Mouse (Mus musculus): ENCODE measurements at regions not wholly inside any gene's neighbourhood (a gene's known extent, or its start where the extent isn't known, plus 50 kb on each side); places are given as distances from the start of the nearest gene placed in this dataset.

DNA sequence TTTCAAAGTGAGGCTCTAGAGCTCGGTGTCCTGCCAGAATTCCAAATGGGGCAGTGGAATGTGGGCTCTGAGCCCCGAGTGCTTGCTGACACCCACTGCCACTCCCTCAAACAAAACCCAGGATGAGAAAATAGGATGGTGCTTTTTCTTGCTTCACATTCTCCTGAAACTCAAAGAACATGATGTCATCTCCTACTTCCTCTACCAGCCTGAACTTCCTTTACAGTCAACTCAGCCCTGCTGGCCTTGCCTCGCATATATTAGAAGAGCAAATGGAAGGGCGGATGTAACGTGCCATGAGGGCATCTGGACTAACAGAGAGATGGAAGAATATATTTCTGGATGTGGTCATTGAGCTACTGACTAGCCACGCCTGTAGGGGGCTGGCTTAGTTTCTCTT lies 309.6 kb downstream of the Rbm26 start:
- Histone ChIP-seq H3K4me3 (ENCODE audit: low read length) (no peak overlapping the region), H3K4me1 (ENCODE audit: control insufficient read depth, insufficient read depth, low read depth, low read length) (no peaks in the 10 kb centered on the region), H3K27ac (ENCODE audit: low read depth, low read length) (no peak overlapping the region), H3K27me3 (replicated peaks; ENCODE audit: control insufficient read depth, insufficient read depth, low read length) (no peaks in the 10 kb centered on the region), H3K36me3 (ENCODE audit: control insufficient read depth, insufficient read depth, low read length) (no peaks in the 10 kb centered on the region), H3K9me3 (ENCODE audit: control insufficient read depth, low read length) (no peaks in the 10 kb centered on the region), H3K9ac (ENCODE audit: low read depth, low read length) (no peak overlapping the region), H3K4me2 (ENCODE audit: low read length) (no peak overlapping the region)
- no peak for ATAC-seq
- 81% methylated on average over 6 of the region's 6 CpGs for WGBS

DNA sequence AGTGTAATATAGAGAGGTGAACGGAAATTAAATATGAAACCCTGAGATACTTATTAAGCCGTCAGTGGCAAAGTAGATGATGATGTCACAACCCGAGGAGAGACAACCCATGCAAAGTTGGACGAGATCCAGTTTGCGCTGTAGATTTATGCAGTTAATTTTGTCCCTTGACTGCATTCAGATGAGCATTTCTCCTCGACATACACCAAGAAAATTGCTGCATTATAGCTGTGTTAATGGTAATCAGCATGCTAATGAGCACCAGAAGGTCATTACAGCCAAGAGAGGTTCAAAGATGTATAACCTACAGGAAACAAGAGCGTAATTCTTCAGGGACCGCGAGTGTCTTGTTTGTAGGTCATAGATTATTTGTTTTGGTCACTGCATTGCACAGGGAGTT lies 313.2 kb downstream of the Rbm26 start:
- no peak overlapping the region for H3K27ac ChIP-seq (ENCODE audit: low read depth, low read length)
- H3K4me1 ChIP-seq (ENCODE audit: control insufficient read depth, insufficient read depth, low read depth, low read length), result no peaks in the 10 kb centered on the region
- ATAC-seq, result no peak
- no peaks in the 10 kb centered on the region for H3K9me3 ChIP-seq (ENCODE audit: control insufficient read depth, low read length)
- H3K4me3 ChIP-seq (ENCODE audit: low read length), result no peak overlapping the region
- WGBS, result 49% methylated on average over 9 of the region's 9 CpGs
- no peak overlapping the region for H3K9ac ChIP-seq (ENCODE audit: low read depth, low read length)
- H3K27me3 ChIP-seq (replicated peaks; ENCODE audit: control insufficient read depth, insufficient read depth, low read length), result no peaks in the 10 kb centered on the region
- H3K4me2 ChIP-seq (ENCODE audit: low read length), result no peak overlapping the region
- no peaks in the 10 kb centered on the region for H3K36me3 ChIP-seq (ENCODE audit: control insufficient read depth, insufficient read depth, low read length)

DNA sequence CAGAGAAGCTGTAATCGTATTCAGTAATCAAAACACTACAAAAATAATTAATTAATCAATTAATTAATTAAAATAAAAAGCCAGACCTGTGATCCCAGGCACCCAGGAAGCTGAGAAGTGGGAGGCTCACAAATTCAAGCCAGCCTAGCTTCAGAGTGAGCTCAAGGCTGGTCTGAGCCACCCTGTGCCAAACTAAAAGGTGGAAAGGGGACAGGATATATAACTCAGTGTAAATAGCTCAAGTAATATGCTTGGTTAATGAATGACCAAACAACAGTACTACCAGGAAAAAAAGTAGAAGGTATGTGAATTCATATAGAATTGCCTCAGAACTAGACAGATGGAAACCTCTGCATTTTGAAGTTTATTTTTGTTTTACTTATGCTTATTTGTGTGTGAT lies 321.2 kb downstream of the Rbm26 start:
- H3K36me3 ChIP-seq (ENCODE audit: control insufficient read depth, insufficient read depth, low read length), result no peaks in the 10 kb centered on the region
- no peak overlapping the region for H3K9ac ChIP-seq (ENCODE audit: low read depth, low read length)
- H3K9me3 ChIP-seq (ENCODE audit: control insufficient read depth, low read length), result no peaks in the 10 kb centered on the region
- H3K27me3 ChIP-seq (replicated peaks; ENCODE audit: control insufficient read depth, insufficient read depth, low read length), result no peaks in the 10 kb centered on the region
- H3K4me1 ChIP-seq (ENCODE audit: control insufficient read depth, insufficient read depth, low read depth, low read length), result no peaks in the 10 kb centered on the region
- no peak for ATAC-seq
- 76% methylated on average over 1 of the region's 1 CpGs for WGBS
- no peak overlapping the region for H3K27ac ChIP-seq (ENCODE audit: low read depth, low read length)
- no peak overlapping the region for H3K4me3 ChIP-seq (ENCODE audit: low read length)
- H3K4me2 ChIP-seq (ENCODE audit: low read length), result no peak overlapping the region

GRCm38 (mm10) chr14:104849274-104849673 lies 326.8 kb upstream of the Rnf219 start:
- Histone ChIP-seq H3K4me2 (ENCODE audit: low read length) (no peak overlapping the region), H3K27me3 (replicated peaks; ENCODE audit: control insufficient read depth, insufficient read depth, low read length) (no peaks in the 10 kb centered on the region), H3K9me3 (ENCODE audit: control insufficient read depth, low read length) (no peaks in the 10 kb centered on the region), H3K36me3 (ENCODE audit: control insufficient read depth, insufficient read depth, low read length) (no peaks in the 10 kb centered on the region), H3K9ac (ENCODE audit: low read depth, low read length) (no peak overlapping the region), H3K4me3 (ENCODE audit: low read length) (no peak overlapping the region), H3K4me1 (ENCODE audit: control insufficient read depth, insufficient read depth, low read depth, low read length) (no peaks in the 10 kb centered on the region), H3K27ac (ENCODE audit: low read depth, low read length) (no peak overlapping the region)
- 89% methylated on average over 4 of the region's 4 CpGs for WGBS
- no peak for ATAC-seq

DNA sequence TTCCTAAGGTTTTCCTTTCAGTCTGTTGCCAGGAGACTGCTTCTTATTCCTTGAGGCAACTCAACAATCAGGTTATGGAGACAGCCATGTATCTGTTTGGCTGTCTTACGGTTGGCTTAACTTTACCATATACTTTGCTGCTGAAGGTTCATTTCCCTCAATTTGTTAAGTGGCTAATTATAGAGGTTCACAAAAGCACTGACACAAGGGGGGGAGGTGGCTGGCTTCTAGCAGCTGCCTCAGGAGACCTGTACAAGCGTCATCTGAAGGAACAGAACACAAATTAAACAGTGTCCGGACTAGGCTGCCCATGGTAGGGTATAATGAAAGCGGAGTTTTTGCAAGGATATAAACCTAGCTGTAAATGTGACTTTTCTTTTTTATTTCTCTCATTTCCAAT lies 305.0 kb upstream of the Rnf219 start:
- ATAC-seq, result no peak
- H3K9me3 ChIP-seq (ENCODE audit: control insufficient read depth, low read length), result no peaks in the 10 kb centered on the region
- H3K27ac ChIP-seq (ENCODE audit: low read depth, low read length), result no peak overlapping the region
- no peaks in the 10 kb centered on the region for H3K36me3 ChIP-seq (ENCODE audit: control insufficient read depth, insufficient read depth, low read length)
- no peak overlapping the region for H3K4me3 ChIP-seq (ENCODE audit: low read length)
- H3K4me1 ChIP-seq (ENCODE audit: control insufficient read depth, insufficient read depth, low read depth, low read length), result no peaks in the 10 kb centered on the region
- no peaks in the 10 kb centered on the region for H3K27me3 ChIP-seq (replicated peaks; ENCODE audit: control insufficient read depth, insufficient read depth, low read length)
- no peak overlapping the region for H3K4me2 ChIP-seq (ENCODE audit: low read length)
- 42% methylated on average over 4 of the region's 4 CpGs for WGBS
- no peak overlapping the region for H3K9ac ChIP-seq (ENCODE audit: low read depth, low read length)

GRCm38 (mm10) chr14:104824926-104825325 lies 302.5 kb upstream of the Rnf219 start:
- no peak overlapping the region for H3K9ac ChIP-seq (ENCODE audit: low read depth, low read length)
- H3K4me1 ChIP-seq (ENCODE audit: control insufficient read depth, insufficient read depth, low read depth, low read length), result no peaks in the 10 kb centered on the region
- H3K36me3 ChIP-seq (ENCODE audit: control insufficient read depth, insufficient read depth, low read length), result no peaks in the 10 kb centered on the region
- ATAC-seq, result no peak
- no peaks in the 10 kb centered on the region for H3K9me3 ChIP-seq (ENCODE audit: control insufficient read depth, low read length)
- H3K4me2 ChIP-seq (ENCODE audit: low read length), result no peak overlapping the region
- H3K27me3 ChIP-seq (replicated peaks; ENCODE audit: control insufficient read depth, insufficient read depth, low read length), result no peaks in the 10 kb centered on the region
- 58% methylated on average over 1 of the region's 1 CpGs for WGBS
- no peak overlapping the region for H3K4me3 ChIP-seq (ENCODE audit: low read length)
- H3K27ac ChIP-seq (ENCODE audit: low read depth, low read length), result no peak overlapping the region

DNA sequence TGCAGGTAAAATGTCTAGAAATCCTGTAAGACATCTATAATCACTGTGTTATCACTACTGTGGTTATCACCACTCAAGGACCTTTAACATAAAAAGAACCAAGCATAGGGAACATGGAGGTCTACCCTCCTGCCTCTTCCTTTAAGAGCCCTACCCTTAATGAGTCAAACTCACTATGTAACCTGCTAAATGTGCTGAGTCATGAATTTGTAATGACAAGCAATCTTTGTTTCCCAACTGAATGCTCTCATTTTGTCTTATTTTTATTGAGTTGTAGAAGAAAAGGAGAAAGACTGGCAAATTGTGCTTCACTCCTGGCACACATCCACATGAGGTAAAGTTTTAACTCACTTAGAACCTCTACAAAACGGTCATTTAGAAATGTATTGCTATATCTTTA lies 301.8 kb upstream of the Rnf219 start:
- 81% methylated on average over 1 of the region's 1 CpGs for WGBS
- H3K4me2 ChIP-seq (ENCODE audit: low read length), result no peak overlapping the region
- H3K4me1 ChIP-seq (ENCODE audit: control insufficient read depth, insufficient read depth, low read depth, low read length), result no peaks in the 10 kb centered on the region
- no peaks in the 10 kb centered on the region for H3K36me3 ChIP-seq (ENCODE audit: control insufficient read depth, insufficient read depth, low read length)
- H3K9ac ChIP-seq (ENCODE audit: low read depth, low read length), result no peak overlapping the region
- H3K4me3 ChIP-seq (ENCODE audit: low read length), result no peak overlapping the region
- ATAC-seq, result no peak
- H3K27ac ChIP-seq (ENCODE audit: low read depth, low read length), result no peak overlapping the region
- no peaks in the 10 kb centered on the region for H3K27me3 ChIP-seq (replicated peaks; ENCODE audit: control insufficient read depth, insufficient read depth, low read length)
- H3K9me3 ChIP-seq (ENCODE audit: control insufficient read depth, low read length), result no peaks in the 10 kb centered on the region

DNA sequence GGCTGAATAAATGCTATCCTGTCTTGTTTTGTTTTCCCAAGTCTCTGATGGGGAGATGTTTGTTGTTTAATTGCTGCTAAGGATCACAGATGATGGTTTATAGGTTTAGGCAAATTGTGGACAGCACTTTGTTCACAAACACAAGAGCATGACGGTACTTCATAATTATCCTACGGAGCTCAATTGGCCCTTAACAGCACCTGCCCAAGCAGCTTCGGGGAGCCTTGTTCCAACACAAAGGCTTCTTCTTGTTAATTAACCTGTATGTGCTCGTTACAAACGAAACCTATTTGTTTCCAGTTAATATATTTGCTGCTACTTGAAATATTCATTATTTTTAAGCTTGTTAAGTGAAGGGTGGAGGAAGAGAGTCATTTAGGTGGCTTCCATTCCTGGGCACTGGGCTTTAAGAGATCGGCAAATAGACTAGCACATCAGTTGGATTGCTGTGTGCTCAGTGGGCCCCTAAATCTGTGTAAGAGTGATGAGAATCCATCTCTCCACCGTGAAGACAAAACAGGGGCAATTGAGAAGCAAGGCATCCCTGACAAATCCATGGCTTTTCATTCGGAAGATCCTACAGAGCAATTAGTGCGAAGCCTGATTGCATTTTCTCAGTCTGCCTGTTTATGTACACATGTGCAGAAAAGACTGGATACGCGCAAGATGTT lies 299.6 kb upstream of the Rnf219 start:
- 62% methylated on average over 11 of the region's 11 CpGs for WGBS
- H3K4me3 ChIP-seq (ENCODE audit: low read length), result no peak overlapping the region
- no peaks in the 10 kb centered on the region for H3K36me3 ChIP-seq (ENCODE audit: control insufficient read depth, insufficient read depth, low read length)
- no peaks in the 10 kb centered on the region for H3K27me3 ChIP-seq (replicated peaks; ENCODE audit: control insufficient read depth, insufficient read depth, low read length)
- no peaks in the 10 kb centered on the region for H3K4me1 ChIP-seq (ENCODE audit: control insufficient read depth, insufficient read depth, low read depth, low read length)
- no peak for ATAC-seq
- H3K4me2 ChIP-seq (ENCODE audit: low read length), result no peak overlapping the region
- H3K9me3 ChIP-seq (ENCODE audit: control insufficient read depth, low read length), result no peaks in the 10 kb centered on the region
- H3K27ac ChIP-seq (ENCODE audit: low read depth, low read length), result no peak overlapping the region
- no peak overlapping the region for H3K9ac ChIP-seq (ENCODE audit: low read depth, low read length)

DNA sequence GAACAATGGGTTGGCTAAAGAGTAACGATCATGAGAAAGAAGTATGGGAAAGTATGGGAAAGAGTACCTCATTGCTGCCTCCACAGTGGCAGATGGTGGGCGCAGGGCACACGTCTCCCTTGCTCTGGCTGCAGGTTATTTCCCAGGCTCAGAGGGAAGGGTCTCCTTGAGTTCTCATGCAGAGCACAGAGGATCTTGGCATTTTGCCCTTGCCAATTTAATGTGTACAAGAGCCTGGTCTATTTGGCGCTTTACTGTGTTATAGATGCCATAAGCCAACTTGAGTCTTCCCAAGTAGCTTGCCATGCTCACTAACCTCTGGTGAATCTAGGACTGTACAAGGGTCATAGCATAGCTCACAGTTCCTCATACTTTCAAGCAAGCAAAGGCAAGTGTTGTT lies 296.7 kb upstream of the Rnf219 start:
- Histone ChIP-seq H3K9ac (ENCODE audit: low read depth, low read length) (no peak overlapping the region), H3K4me3 (ENCODE audit: low read length) (no peak overlapping the region)

More for the DNA sequence above, 296.7 kb upstream of the Rnf219 start:
- peaks cover 2% of the 10 kb centered on the region; the same call in 1 of the 2 replicates for H3K27me3 ChIP-seq (replicated peaks; ENCODE audit: control insufficient read depth, insufficient read depth, low read length)
- H3K36me3 ChIP-seq (ENCODE audit: control insufficient read depth, insufficient read depth, low read length), result no peaks in the 10 kb centered on the region
- 74% methylated on average over 4 of the region's 4 CpGs for WGBS
- H3K4me2 ChIP-seq (ENCODE audit: low read length), result no peak overlapping the region
- no peak overlapping the region for H3K27ac ChIP-seq (ENCODE audit: low read depth, low read length)
- no peaks in the 10 kb centered on the region for H3K4me1 ChIP-seq (ENCODE audit: control insufficient read depth, insufficient read depth, low read depth, low read length)
- no peak for ATAC-seq
- H3K9me3 ChIP-seq (ENCODE audit: control insufficient read depth, low read length), result no peaks in the 10 kb centered on the region
